Mouse (Mus musculus) kidney, adult 2 months (tissue): ENCODE measurements around the gene Dtwd1.

Source experiments
- CTCF ChIP-seq: fragments of 200-500 bp; conservative IDR thresholded peaks from 2 replicates; pipeline ENCODE4 v1.5.1; 2011; ENCODE audit warnings: low read depth, mild to moderate bottlenecking, control low read depth, low read length, moderate library complexity, mixed read lengths; ENCODE audit not compliant: insufficient read depth, insufficient read length
- POLR2A ChIP-seq: fragments of 200-500 bp; IDR thresholded peaks from one replicate; pipeline ENCODE4 v1.6.1; 2011; ENCODE audit warnings: low read depth, low read length, control low read depth

GRCm38 (mm10) chr2:126165277-126166018 lies 13.5 kb downstream of the Dtwd1 start:
- TF ChIP-seq CTCF (no peak), POLR2A (no peak)
